Mouse (Mus musculus) skeletal muscle tissue, adult 2 months (tissue): Measurements from ENCODE around the gene Gm14434.
"Not testable (repeated sequence)": the region's sequence is repeated elsewhere in the genome, so short reads cannot be mapped to it uniquely, and the experiment has no call there.

ENCODE experiments used
- DNase-seq: peaks from one replicate; pipeline ENCODE4 v3.0.0-alpha.2; 2012; ENCODE audit warnings: low read depth, low spot score

Gm14434 gene

DNA sequence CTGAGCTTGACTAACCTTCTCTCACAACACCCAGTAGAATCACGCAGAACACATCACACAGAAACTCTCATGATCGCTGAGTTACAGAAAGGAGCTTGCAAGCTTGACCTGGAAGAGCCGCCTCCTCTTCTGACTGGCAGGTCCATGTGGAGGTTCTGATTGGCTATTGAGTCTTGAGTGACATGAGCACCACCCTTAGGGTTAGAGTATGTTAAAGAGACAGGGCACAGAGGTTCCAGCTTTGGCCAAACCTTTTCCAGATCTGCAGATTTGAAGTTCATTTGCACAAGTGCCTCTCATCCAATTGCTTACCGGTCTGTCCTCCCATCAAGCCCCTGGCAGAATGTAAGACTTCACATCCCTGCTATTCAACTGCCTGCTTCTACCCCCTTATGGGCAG, at the start of gene Gm14434:
Gene Gm14434 (minus strand): TSS at position 101 of the 400 bp plus-strand sequence.
- DNase-seq = not testable (repeated sequence)

DNA sequence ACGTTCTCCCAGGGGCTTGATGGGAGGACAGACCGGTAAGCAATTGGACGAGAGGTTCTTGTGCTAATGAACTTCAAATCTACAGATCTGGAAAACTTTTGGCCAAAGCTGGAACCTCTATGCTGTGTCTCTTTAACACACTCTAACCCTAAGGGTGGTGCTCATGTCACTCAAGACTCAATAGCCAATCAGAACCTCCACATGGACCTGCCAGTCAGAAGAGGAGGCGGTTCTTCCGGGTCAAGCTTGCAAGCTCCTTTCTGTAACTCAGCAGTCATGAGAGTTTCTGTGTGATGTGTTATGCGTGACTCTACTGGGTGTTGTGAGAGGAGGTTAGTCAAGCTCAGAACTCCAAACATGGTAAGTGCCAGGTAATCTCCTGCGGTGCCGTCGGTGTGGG, 34.2 kb upstream of the Gm14434 start, which contains the start of gene Zfp967:
Gene Zfp967 (plus strand): TSS at position 301 of the 400 bp plus-strand sequence.
- DNase-seq = not testable (repeated sequence)

DNA sequence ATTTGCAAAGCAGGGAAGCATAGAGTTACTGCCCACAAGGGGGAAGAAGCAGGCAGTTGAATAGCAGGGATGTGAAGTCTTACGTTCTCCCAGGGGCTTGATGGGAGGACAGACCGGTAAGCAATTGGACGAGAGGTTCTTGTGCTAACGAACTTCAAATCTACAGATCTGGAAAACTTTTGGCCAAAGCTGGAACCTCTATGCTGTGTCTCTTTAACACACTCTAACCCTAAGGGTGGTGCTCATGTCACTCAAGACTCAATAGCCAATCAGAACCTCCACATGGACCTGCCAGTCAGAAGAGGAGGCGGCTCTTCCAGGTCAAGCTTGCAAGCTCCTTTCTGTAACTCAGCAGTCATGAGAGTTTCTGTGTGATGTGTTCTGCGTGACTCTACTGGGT, 63.3 kb downstream of the Gm14434 start, which contains the start of gene Gm14435:
Gene Gm14435 (plus strand): TSS at position 301 of the 400 bp plus-strand sequence.
- DNase-seq = not testable (repeated sequence)
